Mouse (Mus musculus) ES-Bruce4 (cell line): ENCODE results near the gene Lrrc15.

Experiments
- CTCF ChIP-seq: IDR thresholded peaks from one replicate; pipeline ENCODE4 v1.8.1; 2011; ENCODE audit warnings: low read depth, low read length
- POLR2A ChIP-seq: IDR thresholded peaks from one replicate; pipeline ENCODE4 v1.8.1; 2011; ENCODE audit warnings: low read length; ENCODE audit not compliant: insufficient read depth

DNA sequence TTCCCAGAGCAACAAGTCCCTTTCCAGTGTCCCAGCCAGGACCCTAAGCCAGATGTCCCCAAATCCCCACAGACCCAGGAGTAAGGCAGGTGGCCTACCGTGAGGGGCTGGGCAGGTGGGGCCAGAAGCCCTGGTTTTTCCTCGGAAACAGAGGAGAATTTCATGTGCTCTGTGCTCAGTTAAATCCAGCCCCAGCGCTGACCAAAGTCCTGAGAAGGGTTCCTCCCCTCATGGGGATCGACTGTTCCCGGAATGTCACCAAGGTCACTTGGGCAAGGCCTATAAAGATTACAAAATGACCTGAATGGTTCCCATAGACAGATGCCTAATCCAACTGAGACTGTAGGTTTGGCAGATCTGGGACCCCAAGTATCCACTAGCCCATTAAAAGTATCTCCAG is 15.7 kb downstream of the Lrrc15 start, which contains the start of gene Cpn2:
- no peak for TF ChIP-seq POLR2A
- TF ChIP-seq CTCF, result no peak
